Mouse (Mus musculus) skeletal muscle tissue, adult 2 months (tissue): ENCODE measurements around the gene Ece2.
A peak's percentile ranks its signal among the peaks of the same experiment; 100 is the strongest.

Experiments
- DNase-seq: peaks from one replicate; pipeline ENCODE4 v3.0.0-alpha.2; 2012; ENCODE audit warnings: low read depth, low spot score

Gene Ece2

DNA sequence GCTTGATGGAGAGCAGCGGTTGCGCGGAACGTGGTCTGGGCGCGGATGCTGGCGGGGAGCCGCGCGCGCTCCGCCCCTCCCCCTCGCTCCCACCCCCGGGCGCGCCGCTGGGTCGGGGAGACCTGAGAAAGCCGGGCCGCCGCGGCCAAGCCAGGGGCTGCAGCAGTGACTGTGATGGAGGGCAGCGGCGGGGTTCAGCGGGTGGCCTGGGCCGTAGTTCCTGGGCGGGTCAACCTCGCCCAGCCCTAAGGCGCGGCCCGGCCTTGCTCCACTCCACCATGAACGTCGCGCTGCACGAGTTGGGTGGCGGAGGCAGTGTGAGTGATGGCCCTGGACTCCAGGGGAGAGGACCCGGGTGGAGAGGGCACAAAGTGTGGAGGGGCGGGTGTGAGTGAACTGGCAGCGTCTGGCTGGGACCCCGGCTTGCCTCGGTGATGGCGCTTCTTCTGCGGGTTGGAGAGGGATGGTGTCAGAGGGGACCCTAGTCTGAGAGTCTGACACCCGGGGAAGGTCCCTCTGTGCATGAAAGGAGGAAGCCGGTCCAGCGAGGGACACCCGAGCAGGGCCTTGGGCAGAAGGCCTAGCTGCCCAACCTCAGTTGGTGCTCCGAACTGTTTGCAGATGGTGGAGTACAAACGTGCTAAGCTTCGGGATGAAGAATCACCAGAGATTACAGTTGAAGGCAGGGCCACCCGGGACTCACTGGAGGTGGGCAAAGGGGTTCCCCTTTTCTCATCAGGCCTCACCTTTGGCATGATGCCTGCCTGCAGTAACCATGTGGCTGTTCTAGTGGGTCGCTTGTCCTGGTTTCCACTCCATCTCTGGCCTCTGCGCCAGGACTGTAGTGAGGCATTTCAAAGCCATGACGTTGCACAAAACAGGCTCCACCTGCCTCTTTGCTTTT is at the start of gene Ece2:
TSS of gene Ece2 (plus strand) at position 98 of the 904 bp plus-strand sequence.
- DNase-seq, result no peak

DNA sequence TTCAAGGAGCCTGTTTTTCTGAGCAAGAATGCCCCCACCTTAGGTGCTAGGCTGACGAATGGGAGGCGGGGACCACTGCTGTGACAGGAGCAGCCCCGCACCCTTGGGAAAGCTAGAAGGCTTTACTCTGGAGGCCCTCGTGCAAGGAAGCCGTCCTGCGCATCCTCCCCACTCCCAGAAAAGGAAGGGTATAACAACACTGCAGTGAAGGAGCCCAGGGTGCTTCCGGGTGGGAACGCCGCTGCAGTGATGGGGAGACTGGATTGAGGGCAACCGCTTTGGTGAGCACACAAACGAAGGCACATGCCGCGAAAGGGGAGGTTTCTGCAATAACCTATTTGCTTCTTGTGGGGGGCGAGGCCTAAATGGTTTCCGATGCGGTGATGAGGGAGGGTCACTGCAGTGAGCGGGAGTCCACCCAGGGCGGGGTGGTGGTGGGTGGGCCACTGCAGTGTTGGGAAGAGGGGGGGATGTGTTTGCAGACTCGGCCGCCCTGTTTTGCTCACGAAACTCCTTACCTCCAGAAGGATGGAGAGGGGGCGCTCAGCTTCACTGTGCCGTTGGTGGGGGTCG is 40.2 kb upstream of the Ece2 start, which contains the start of gene Vwa5b2:
TSS of gene Vwa5b2 (plus strand) at position 106 of the 573 bp plus-strand sequence.
- no peak for DNase-seq

DNA sequence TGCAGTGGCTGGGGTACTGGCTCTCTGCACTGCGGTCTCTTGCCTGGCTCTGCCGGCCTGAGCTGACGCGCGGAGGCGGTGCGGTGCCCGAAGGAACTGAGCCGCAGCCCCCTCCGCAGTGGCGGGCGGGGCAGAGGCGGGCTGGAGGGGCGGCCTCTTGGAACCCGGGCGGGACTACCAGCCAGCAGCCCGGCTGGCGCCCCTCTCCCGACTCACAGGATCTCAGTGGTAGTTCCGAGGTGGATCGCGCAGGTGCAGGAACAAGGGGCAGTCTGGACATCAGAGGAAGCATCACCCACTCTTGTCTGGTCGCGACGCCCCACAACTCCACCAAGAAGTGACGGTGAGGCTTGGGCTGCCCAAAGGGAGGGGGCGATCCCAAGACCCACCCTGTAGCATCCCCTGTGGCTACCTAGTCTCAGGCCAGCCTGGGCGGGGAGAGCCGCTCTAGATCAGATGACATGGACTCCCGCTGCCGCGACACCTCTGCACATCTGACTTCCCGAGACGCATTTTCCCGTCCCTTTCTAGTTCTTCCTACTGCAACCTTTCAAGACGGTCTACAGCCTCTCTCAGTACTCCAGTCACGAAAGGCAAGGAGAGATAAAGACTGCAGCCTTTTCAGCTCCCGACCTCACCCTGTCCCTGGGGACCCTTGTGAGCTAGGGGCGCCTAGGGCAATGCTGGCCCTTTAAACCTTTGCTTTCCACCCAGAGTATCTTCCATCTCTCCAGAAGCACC is 39.5 kb upstream of the Ece2 start:
- DNase-seq, result no peak

DNA sequence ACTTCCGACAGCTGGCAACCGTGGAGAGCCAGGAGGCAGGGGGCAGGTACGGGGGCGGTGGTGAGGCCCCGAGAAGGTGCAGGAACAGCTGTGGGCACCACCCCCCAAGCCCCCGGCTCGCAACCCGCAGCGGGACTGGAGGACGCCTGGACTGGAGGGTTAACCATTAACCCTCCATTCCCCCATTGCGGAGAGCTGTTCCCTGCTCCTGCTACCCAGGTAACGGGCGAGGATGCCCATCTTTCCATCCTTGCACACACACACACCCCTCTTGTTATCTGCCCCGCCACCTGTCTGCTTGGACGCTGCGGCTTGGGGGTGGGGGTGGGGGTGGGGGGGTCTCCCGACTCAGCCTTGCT is 39.0 kb upstream of the Ece2 start:
- no peak for DNase-seq

DNA sequence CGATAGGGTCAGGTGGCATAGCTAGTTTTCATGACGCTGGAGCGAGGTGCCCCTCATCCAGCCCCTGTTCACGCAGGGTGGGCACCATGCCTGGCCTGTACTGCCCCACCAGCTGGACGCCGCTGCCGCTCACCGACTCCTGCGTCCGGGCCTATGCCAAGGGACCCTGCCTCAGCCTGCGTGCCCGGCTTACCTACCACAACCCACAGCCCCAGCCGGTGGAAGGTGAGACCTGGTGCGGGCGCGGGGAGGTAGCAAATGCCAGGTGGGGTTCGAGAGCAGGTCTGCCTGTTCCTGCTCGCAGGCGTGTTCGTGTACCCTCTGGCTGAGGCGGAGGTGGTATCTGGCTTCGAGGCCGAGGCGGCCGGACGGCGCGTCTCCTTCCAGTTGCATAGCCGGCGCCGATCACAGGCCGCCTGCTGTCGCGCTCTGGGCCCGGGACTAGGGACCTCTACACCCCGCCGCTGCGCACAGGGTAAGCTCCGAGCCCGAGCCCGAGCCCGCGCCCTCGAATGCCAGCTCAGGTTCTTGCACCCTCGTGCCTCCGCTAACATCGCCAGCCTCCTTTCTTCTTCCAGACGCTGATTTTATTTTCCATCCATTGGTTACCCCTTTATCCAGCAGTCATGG is 38.4 kb upstream of the Ece2 start:
- DNase-seq, result no peak

DNA sequence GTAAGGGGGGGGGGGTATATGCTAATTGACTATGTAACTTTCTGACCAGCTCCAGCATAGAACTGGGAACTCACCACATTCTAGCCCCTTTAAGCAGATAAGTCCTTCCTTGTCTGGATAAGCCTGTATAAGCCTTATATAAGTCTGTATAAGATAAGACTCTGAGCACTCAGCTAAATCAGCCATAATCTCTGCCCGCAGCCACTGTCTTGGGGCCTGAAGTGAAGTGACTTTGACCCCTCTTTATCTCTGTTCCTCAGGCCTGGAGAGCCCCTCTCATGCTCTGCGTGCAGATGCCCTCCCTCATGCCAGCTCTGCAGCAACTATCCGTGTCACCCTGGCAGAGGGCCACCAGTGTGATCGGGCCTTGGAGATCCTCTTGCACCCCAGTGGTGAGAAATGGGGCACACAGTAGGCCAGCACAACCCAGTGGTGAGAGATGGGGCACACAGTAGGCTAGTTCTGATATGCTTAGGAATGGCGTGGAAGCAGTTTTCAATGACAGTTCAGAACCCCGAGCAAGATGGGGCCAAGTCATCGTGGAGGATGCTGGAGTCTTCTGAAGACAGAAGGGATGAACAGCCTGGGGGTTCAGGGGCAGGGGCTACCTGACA is 34.5 kb upstream of the Ece2 start:
- no peak for DNase-seq

DNA sequence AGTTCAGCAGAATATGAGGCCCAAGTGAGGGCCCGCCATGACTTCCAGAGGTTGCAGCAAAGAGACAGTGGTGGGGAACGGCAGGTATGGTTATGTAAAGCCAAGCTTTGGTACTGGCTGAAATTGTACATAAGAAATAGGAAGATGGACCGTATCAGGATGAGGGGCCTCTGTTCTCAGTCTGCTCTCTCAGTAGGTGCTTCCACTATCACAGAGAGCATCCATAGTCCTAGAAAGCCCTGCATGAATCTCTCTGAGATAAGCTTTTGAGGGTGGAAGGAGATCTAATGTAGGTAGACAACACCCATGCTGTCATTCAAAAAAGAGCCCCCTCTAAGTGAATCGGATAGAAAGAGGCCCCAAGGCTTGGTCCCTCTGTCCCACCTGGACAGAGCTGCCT is 33.9 kb upstream of the Ece2 start:
- no peak for DNase-seq

DNA sequence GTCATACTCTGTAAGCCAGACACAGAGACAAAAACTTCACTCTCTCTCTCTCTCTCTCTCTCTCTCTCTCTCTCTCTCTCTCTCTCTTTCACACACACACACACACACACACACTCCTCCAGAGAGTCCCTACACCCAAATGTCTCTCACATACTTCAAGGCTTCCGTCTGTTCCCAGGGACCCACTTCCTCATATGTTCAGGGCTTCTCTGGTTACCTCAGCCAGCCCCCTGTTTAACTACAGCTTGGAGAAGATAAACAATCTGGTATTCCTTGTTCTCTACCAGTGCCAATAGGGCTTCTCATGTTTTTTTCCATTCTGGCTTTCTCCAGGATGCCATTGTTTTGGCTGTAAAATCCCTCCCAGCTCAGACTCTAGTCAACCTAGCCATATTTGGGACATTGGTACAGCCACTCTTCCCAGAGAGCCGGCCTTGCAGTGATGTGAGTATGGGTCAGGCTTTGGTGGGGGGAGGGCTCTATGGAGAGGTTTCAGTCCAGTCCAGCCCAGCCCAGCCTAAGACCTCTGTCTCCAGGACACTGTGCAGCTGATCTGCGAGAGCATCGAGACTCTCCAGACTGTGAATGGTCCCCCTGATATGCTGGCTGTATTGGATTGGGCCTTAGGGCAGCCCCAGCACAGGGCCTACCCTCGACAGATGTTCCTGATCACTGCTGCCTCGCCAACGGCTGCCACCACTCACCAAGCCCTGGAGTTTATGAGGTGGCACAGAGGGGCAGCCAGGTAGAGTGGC is 32.8 kb upstream of the Ece2 start:
- DNase-seq, result no peak

DNA sequence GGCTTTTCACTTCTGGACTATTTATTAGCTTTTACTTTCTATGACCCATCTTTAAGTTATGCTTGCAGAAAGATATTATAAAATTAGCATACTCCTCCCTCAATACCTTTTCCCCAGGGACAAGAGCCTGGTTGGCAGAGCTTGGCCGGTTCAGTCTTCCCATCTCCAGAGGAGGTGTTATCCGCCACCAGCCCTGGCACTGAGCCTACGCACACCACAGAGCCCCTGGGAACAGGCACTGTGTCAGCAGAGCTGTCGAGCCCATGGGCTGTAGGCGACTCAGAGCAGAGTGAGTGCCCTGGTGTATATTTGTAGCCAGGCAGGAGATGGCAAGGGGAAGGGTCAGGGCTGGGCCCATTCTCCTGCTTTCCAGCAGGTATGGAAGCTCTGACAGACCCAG is 29.1 kb upstream of the Ece2 start:
- DNase-seq, result no peak

DNA sequence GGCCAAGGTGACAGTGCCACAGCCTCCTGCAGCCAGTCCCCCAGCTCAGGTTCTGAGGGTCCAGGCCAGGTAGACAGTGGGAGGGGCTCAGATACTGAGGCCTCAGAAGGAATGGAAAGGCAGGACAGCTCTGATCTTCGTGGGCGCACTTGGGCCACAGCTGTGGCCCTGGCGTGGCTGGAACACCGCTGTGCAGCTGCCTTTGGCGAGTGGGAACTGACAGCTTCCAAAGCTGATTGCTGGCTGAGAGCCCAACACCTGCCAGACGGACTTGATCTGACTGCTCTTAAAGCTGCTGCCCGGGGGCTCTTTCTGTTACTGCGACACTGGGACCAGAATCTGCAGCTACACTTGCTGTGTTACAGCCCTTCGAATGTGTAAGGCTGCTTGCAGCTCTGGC is 24.9 kb upstream of the Ece2 start:
- DNase-seq, result no peak

DNA sequence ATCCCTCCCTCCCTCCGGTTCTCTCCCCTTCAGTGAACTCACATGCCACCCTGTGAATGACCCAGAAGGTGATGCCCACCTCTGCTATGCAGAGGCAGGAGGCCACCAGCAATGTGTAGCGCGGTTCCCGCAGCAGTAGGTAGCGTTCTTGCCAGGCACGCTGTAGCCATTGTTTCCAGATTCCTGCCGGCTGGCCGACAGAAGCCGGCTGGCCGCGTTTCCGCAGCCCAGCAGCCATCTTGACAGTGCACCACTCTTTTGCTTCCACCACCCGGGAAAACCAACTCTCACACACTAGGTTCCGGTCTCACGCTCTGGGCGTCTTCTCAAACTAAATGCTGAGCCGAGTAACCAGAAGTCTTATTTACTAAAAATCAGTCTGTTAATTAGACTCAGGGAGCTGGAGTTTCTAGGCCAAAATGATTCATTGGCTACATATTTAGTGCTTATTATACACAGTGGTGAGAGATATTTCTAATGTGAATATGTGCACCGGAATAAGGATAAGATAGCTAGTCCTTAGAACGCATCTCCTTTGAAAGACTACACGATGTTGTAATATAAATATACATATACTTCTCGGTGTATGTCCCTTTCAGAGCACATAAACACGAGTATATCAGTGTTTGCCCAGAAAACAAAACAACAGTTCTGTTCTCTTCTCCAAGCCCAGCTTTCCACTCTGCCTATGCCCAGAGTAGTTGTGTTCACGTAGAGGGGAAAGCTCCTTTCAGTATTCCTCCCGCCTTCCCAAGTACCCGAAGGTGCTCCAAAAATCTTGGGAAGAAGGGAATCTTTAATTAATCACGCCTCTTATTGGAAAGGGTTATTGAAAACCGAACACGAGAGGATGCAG is 18.9 kb upstream of the Ece2 start:
- DNase-seq, result peak; percentile 53

DNA sequence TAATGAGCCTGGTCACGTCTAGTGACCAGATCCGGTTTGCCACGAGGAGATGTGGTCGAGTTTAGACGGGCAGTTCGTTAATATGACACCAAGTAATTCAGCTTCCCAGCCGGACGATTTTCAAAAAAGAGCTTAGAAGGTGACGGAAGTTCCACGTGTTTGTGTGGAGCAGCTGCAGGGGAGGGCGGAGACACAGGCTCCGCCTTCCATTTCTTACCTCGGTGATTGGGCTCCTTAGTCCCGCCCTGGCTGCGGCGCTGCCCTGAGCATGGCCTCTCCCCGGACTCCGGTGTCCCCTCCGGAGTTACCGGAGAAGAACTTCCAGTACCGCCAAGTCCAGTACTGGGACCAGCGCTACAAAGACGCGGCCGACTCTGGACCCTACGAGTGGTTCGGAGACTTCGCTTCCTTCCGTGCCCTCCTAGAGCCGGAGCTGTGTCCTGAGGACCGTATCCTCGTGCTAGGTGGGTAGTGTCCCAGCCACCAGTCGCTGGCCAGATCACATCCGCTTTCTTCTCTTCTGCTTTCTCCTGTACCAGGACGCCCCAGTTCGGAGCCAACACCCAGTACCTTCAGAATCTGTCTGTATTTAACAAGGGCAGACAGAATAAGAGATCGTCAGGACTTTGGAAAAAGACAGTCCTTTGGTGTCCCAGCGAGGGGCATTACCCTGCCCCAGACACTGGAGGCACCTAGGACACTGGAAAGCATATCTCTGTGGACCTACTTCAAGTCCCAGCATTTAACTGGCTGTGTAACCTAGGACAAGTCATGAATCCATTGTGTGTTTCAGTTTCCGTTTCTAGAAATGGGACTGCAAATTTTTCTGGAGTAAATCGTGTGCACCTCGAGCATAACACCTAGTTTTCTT is 18.0 kb upstream of the Ece2 start, which contains the start of the genes Eef1akmt4, Gm49333 and Alg3:
TSS of gene Eef1akmt4 (plus strand) at position 237 of the 871 bp plus-strand sequence.
TSS of gene Gm49333 (plus strand) at position 254 of the 871 bp plus-strand sequence.
TSS of gene Alg3 (minus strand) at position 379 of the 871 bp plus-strand sequence.
- peak; percentile 89 for DNase-seq

DNA sequence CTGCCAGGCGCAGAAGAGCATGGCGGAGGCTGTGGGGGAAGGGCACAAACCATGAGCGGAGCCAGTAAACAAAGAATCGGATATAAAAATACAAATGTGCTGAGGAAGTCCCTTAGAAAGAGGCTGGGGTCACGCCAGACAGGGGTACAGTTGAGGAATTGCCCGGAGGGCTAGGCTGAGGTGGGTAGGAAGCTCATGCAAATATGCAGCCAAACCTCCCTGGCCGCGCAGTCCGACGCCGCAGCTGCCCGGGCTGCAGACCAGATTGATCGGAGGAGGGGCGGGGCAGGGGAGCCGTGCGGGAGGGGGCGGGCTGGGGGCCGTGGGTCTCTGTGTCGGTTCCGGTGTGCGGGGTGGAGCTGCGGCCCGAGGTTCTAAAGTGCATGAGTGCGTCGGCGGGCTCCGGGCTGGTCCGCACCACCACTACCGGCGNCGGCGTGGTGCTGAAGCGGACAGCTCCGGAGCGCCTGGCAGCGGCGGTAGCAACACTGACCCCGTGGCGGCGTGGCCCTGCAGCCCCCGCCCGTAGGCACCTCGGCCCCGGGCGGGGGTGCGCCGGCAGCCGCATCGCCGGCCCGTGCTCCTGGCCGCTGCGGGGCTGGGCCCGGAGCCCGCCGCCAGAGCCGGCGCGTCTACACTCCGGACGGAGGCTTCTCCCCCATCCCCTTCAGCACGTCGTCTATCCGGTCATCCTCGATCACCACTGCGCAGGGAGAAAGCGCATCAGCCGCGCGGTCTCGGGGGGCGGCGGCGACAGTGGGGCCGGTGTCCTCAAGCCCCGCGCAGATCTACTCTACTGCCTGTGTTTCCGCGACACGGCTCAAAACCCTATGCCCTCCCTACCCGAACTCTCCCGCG is 9.9 kb upstream of the Ece2 start:
- DNase-seq, result no peak

DNA sequence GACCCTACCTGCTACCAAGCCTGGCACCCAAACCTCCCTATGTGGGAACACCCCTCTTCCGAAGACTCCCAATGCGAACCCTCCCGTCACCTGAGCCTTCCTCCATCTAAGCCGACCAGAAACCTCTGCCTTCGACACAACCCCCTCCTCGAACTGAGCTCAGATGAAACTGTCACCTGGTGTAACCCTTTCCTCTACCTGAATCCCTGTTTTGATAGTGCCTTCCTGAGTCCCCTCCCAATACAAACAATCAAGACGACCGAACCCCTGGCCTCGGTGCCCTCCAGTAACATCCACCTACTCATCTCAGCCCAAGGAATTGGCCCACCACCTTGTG is 9.3 kb upstream of the Ece2 start:
- DNase-seq, result no peak

DNA sequence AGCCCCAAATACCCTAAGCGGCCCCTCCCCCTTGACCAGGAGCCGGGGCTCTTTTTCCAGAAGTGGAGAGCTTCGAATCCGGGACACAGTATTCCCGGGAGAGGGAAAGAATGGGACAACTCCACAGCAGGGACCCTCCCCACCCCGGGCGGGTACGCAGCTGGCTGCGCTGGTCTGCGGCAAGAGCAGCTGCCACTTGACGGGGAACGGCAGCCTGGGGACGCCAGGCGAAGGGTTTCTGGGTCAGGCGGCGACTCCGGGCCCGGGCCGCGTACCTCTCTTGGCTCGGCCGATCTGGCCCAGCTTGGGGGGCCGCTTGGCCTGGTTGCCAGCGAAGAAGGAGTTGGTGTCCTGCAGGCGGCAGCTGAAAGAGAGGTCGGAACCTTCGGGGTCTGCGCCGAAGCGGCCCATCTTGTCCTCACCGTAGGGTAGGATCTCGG is 8.9 kb upstream of the Ece2 start:
- DNase-seq, result no peak

DNA sequence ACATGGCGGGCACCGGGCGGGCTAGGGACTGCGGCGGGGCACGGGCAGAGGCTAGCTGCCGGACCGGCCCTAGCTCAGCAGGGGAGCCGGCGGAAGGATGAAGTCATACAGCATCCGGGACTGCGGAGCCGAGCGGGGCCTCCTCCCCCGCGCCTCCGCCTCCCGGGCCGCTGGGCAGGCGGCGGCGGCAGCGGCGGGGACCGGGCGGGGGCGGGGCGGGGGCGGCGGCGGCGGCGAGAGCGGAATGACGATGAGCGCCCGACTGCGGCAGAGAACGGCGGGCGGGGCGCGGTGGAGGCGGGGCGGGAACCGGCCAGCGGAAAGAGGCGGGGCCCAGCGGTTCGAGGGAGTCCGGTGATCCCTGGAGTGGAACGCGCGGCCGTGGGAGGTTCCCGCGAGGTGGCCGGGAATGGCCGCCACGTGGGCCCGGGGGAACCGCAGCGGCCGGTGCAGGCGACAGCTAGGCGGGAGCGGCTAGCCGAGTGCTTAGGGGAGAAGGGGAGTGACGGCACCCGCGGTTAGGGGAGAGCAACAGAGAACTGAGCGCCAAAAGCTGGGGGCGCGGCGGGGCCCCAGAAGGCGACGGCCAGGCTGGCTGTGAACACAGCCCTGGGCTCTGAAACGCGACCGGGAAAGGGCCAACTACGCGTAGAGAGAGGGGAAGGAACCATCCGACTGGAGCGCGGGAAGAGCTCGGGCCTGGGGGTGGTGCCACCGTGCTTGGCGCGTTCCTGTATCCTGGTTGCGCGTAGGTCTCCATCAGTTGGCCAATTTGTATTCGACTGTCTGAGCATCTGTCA is 8.2 kb upstream of the Ece2 start, which contains the start of gene Camk2n2:
TSS of gene Camk2n2 (minus strand) at position 97 of the 800 bp plus-strand sequence.
- DNase-seq, result no peak
